Mouse (Mus musculus) heart, postnatal 10 days (tissue): ENCODE measurements at regions not wholly inside any gene's neighbourhood (a gene's known extent, or its start where the extent isn't known, plus 50 kb on each side); places are given as distances from the start of the nearest gene placed in this dataset.
"Not testable (repeated sequence)": the region's sequence is repeated elsewhere in the genome, so short reads cannot be mapped to it uniquely, and the experiment has no call there.

Experiments
- DNase-seq, 2 experiments: peaks; one replicate each; pipeline ENCODE4 v3.0.0; 2021
- intact Hi-C: fragments of 180-260 bp; cut with DNase I; formaldehyde crosslinking; loops from one replicate; pipeline ENCODE4 v1.15.1; 2025

DNA sequence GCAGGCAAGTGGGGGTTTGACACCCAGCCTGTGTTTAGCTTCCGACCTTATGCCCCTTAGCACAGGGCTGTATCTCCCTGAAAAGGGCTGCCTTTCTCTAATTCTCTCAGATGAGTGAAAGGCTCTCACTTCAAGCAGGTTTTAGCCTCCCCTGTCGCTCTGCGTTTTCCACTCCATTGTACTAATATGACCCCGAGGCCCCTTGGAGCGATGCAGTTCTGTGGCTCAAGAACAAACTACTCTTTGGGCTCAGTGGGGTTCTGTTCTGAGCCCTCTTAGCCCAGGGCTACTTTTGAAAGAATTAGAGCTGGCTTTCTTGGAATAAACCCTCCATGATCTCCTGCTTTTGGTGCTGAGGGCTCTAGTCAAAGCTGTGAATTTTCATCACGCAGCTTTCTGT, 53.4 kb upstream of the Castor2 start:
- DNase-seq: no peak
- intact Hi-C loops: no loop called here

- intact Hi-C loops, DNase-seq: not testable (repeated sequence)
These were observed 56.6 kb upstream of the Castor2 start for GRCm38 (mm10) chr5:134042938-134043337.

GRCm38 (mm10) chr5:134027316-134027966, 72.1 kb upstream of the Castor2 start:
- intact Hi-C loops: no loop called here
- peak in 1 of 2 experiments; percentile 28 for DNase-seq

DNA sequence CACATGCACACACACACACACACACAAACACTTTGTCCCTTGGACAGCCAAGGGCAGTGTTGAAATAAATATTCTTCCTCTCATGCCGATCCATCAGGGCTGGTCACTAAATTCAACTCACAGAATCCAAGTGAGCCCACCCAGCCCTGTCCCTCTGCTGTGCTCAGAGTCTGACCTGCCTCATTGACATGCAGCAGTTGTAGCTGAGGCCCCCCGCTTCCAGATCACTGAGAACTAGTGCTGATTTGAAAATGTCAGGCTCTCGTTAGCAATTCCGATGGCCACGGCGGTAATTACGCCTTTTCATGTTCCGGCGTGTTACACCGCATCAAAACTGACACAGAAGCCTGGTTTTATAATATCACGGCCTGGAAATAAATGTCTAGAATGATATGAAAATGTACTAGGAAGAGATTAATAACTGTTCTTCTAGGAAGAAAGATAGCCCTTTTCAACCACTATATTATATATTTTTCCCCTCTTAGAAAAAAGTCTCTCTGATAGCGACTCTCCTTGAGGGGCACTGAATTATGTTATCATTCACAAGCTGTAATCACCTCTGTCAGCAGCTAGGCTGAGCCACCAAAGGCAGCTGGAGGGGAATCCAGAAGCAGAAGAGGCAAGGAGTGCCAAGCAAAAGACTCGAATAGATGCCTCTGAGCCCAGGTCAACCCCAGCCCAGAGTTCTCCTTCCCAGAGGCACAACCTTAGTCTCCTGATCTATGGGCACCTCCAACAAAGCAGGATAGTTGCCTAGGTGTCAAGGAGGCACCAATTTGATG, 79.7 kb upstream of the Castor2 start:
- no peak for DNase-seq
- intact Hi-C loops: no loop called here

DNA sequence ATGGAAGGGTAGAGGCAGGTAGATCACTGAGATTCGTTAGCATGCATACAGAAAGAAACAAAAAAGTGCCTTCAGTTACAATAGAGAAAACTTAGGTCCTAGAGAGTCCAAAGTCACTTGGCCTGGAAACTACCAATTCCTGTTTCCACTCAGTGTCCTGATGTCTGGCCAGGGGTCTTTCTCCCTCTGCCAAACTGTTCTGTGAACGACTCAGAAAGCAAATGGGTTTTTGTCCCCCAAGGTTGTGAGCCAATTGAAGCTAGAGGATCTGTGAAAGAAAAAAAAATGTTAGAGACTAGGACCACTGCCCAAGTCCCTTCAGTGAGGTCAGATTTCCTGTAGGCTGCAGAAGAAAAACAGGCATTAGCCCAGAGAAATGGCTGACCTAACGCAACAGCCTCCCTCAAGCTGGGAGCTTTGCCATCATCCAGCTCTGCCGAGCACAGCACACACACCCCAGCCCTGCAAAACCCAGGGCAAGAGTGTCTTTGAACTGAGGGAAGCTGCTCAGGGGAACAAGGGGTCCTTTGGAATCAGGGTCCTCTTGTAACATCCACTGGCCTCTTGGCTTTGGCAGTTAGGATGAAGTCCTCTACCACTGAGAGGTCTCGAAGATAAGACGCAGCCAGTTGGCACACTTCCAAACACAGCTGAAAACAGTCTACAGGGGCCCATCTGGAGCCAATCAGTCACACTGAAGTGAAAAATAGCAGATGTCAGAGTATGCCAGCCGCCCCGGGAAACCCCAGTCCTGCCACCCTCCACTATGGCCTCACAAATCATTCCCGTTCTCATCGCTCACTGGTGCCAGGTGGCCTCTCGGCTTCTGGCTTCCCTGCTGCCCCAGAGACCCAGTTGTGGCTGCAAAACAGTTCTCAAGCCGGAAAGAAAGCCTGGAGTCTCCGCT, 85.0 kb upstream of the Castor2 start:
- intact Hi-C loops: no loop called here
- peak; percentile 94 for DNase-seq

GRCm38 (mm10) chr5:134013206-134013605, 86.3 kb upstream of the Castor2 start:
- no peak for DNase-seq
- intact Hi-C loops: no loop called here

DNA sequence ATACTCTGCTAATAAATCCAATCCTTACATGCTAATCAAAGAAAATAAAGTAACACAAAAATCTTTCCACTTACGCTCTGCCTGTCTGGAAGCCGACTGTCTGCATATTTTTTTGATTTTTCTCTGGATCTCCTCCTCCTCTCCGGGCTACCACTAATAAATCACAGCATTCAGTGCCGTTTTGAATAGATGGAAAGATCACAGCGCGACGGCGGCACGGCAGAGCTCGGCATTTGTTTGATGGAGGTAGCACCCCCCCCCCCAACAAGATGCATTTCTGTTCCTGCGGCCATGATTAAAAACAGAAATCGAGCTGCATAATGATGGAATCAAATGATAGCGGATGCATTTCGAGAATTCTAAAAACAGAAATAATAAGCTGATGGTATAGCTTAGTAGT, 89.7 kb upstream of the Castor2 start:
- intact Hi-C loops: loop anchor here (10.0 kb wide), 1 partner anchor 1775 kb away; no protein-coding TSS in a partner anchor
- no peak for DNase-seq

- intact Hi-C loops: loop anchor here (10.0 kb wide), 1 partner anchor 1772 kb away; no protein-coding TSS in a partner anchor
- DNase-seq: peak in 1 of 2 experiments; percentile 5
These were observed 92.3 kb upstream of the Castor2 start for GRCm38 (mm10) chr5:134007127-134007771.

GRCm38 (mm10) chr5:134006470-134007126, 92.9 kb upstream of the Castor2 start:
- intact Hi-C loops: loop anchor here (10.0 kb wide), 1 partner anchor 1772 kb away; no protein-coding TSS in a partner anchor
- DNase-seq: peak; percentile 89 to 93

DNA sequence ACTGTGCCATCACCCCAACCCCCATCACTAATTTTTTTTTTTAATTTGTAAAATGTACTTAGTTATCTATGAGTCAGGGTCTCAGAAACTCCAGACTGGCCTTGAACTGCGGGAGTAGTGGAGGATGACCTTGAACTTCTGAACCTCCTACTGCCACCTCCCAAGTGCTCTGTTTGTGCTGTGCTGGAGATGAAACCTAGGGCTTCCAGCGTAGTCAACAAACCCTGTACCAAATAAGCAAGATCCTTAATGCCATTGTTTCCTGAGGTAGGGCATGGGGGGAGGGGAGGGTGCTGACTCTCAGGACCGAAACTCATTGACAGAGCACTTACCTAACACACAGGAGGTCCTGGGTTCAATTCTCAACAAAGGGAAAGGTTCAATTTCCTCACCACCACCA, 93.5 kb upstream of the Castor2 start:
- DNase-seq: no peak
- intact Hi-C loops: loop anchor here (10.0 kb wide), 1 partner anchor 1771 kb away; no protein-coding TSS in a partner anchor

DNA sequence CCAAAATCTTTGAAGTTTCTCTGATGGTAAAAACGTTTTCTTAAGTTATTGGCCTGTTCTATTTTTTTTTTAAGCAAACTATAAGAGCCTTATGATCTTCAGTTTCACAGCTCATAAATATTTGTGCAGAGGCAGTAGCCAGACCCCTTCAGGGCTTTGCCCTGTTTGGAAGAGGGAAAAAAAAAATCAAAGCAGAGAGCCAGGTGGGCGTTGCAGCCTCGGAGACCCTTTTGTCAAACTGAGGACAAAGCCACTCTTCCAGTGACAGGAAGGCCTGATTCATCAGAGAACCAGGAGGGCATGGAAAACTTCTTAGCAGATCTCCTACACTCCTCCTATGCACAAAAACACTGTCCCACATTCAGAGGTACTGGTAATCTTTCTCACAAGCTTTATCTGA, 99.4 kb upstream of the Castor2 start:
- DNase-seq: no peak
- intact Hi-C loops: loop anchor here (10.0 kb wide), 1 partner anchor 1765 kb away; no protein-coding TSS in a partner anchor

DNA sequence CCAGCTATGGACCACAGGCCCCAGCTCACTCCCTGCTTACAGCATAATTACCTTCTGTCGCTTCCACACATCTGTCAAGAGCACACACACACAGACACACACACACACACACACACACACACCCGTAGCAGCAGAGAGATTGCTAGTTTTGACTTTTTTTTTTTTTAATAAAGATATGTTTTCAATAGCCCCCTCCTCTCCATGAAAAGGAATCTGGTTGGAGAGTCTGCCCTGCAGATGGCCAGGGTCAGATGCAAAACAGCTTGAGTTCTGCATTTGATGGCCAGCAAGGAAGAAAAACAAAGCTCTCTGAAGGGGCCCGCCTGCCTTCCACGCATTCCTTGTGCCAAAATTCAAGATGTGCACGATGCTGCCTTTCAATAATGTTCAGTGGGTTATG, 99.8 kb upstream of the Castor2 start:
- peak; percentile 13 to 18 for DNase-seq
- intact Hi-C loops: loop anchor here (10.0 kb wide), 1 partner anchor 1765 kb away; no protein-coding TSS in a partner anchor

- intact Hi-C loops: no loop called here
- DNase-seq: no peak
These were observed 107.5 kb upstream of the Castor2 start for GRCm38 (mm10) chr5:133991994-133992393.

DNA sequence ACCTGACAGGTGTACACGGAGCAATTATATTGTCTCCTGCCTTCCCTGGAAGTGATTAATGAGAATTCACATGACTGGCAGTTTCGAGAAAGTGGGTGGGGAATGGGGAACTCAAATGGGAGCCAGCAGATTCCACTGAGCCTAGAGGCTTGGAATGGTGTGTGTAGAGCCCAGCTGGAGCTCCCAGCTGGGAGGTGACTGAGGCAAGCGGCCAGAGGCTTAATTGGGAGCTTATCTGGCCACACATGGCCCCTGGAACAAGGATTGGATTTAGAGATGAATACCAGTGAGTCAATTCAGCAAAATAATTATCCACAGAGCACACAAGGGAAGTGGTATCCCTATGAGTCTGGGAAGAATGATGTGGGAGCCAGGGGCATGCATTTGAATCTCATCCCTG, 108.0 kb upstream of the Castor2 start:
- intact Hi-C loops: no loop called here
- peak; percentile 57 to 66 for DNase-seq

DNA sequence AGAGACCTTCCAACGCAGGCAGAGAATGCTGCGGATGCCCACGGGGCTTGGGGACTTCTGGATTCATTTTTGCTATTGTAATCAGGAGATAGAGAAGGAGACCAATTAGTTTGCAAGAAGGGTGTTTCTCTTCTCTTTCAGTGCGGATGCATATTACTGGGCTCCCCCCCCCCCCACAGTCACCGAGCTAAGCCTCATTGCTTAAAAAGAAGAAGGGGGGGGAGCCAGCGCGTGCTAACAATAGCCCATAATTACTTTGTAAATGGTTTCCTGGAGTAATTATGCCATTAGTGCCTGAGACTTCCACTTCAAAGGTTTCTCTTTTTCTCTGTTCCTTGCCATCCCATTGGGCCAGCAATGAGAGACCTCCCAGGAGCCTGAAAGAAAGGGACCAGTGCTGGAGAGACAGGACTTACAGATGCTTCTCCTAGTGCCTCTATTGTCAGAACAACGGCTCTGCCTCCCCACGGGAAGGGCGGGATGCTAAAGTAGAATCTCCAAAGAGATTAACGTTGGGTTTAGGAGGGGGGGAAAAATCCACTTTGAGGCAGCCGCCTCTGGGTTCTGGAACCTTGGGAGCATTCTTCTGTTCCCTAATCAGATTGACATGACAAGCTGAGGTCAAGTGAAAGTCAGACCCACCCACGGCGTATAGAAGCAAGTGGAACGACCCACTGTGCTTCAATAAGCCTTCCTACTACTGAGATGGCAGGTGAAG, 116.1 kb upstream of the Castor2 start:
- intact Hi-C loops: no loop called here
- no peak for DNase-seq

- intact Hi-C loops: no loop called here
- no peak for DNase-seq
These were observed 129.0 kb upstream of the Castor2 start for GRCm38 (mm10) chr5:133970421-133970914.

- no peak for DNase-seq
- intact Hi-C loops: no loop called here
These were observed 136.2 kb upstream of the Castor2 start for GRCm38 (mm10) chr5:133963301-133963700.

- intact Hi-C loops: no loop called here
- no peak for DNase-seq
These were observed 158.7 kb upstream of the Castor2 start for GRCm38 (mm10) chr5:133940841-133941240.

DNA sequence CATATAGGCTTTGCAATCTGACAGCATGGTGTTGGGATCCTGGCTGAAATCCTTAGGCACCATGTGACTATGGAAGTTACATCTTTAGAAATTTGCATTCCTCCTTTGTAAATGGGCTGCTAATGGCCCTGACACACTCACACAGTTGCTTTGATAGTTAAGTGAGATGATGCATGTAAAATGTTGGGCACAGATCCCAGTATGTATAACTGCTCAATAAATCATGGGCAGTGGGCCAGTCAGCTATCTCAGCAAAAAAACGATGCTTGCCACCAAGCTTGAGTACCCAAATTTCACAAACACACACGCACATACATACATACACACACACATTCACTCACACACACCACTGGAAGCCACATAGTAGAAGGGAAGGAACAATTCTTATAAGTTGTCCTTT, 159.5 kb upstream of the Castor2 start:
- no peak for DNase-seq
- intact Hi-C loops: no loop called here
